Mouse (Mus musculus) heart, adult 2 months (tissue): ENCODE results near the gene Chst5. TPM values are rescaled to one million over a fixed set of nuclear protein-coding genes. Genes with fewer than 3 reads are reported as not detected.

Experiments
- DNase-seq, 2 experiments: peaks; one replicate each; pipeline ENCODE4 v3.0.0; 2021
- H3K27ac ChIP-seq: fragments of 200-600 bp; 2 replicates; pipeline ENCODE4 v1.8.1; 2022
- H3K27me3 ChIP-seq: fragments of 200-500 bp; 2 replicates; pipeline ENCODE4 v1.6.1; 2012; ENCODE audit warnings: mild to moderate bottlenecking, low read length, inconsistent platforms, mixed read lengths; ENCODE audit not compliant: control insufficient read depth, insufficient read depth
- H3K36me3 ChIP-seq: fragments of 200-500 bp; 2 replicates; pipeline ENCODE4 v1.6.1; 2012; ENCODE audit warnings: low read length, inconsistent platforms; ENCODE audit not compliant: control insufficient read depth, insufficient read depth
- H3K4me1 ChIP-seq: fragments of 200-500 bp; 2 replicates; pipeline ENCODE4 v1.6.1; 2011; ENCODE audit warnings: low read length; ENCODE audit not compliant: control insufficient read depth, insufficient read depth
- H3K4me3 ChIP-seq: fragments of 200-600 bp; 2 replicates; pipeline ENCODE4 v1.8.1; 2022
- H3K79me2 ChIP-seq: fragments of 200-500 bp; replicated peaks from 2 replicates; pipeline ENCODE4 v1.6.1; 2012; ENCODE audit warnings: mild to moderate bottlenecking, inconsistent platforms, low read length, moderate library complexity, mixed read lengths; ENCODE audit not compliant: control insufficient read depth, insufficient read depth
- H3K9ac ChIP-seq: fragments of 200-500 bp; 2 replicates; pipeline ENCODE4 v1.6.1; 2012; ENCODE audit warnings: low read depth, mild to moderate bottlenecking, control low read depth, inconsistent platforms, low read length, mixed read lengths
- CTCF ChIP-seq: fragments of 200-600 bp; IDR thresholded peaks from 2 replicates; pipeline ENCODE4 v1.8.1; 2022; ENCODE audit warnings: antibody characterized with exemption, mild to moderate bottlenecking, moderate library complexity
- EP300 ChIP-seq: fragments of 200-500 bp; IDR thresholded peaks from 2 replicates; pipeline ENCODE4 v1.6.1; 2011; ENCODE audit warnings: low read depth, low read length, control low read depth; ENCODE audit not compliant: insufficient read depth
- POLR2A ChIP-seq: fragments of 200-500 bp; IDR thresholded peaks from 2 replicates; pipeline ENCODE4 v1.6.1; 2011; ENCODE audit warnings: mild to moderate bottlenecking, low read depth, low read length, control low read depth; ENCODE audit not compliant: insufficient read depth
- WGBS: fragments of 180-500 bp; shearing (Covaris S2); methylation state at CpG from one replicate; pipeline ENCODE4 v1.1.7; 2018; 5-methylcytosine and 5-hydroxymethylcytosine counted together
- intact Hi-C: fragments of 180-260 bp; cut with DNase I; formaldehyde crosslinking; loops from one replicate; pipeline ENCODE4 v1.15.1; 2025
- polyA plus RNA-seq: library from polyadenylated mRNA; depleted of rRNA; stranded (reverse); fragments of >200 nt; gene quantifications from 2 replicates; pipeline ENCODE4 v1.2.3, GENCODE M21; 2012; rRNA removed
- total RNA-seq, 2 experiments: library from RNA; stranded (reverse); gene quantifications; 2 replicates each; pipeline ENCODE4 v1.2.3; 2021

The Chst5 gene
- total and polyA plus RNA-seq, 3 experiments = not detected

- intact Hi-C loops = no loop called here
- 95% methylated on average over 6 of the region's 6 CpGs for WGBS
- Histone ChIP-seq H3K27ac (no peak overlapping the region), H3K27me3 (no peaks in the 10 kb centered on the region), H3K79me2 (peaks cover 5% of the 10 kb centered on the region), H3K36me3 (peaks cover 3% of the 10 kb centered on the region; the same call in 1 of the 2 replicates), H3K4me1 (peaks cover 2% of the 10 kb centered on the region), H3K9ac (no peak overlapping the region), H3K4me3 (no peak overlapping the region)
- TF ChIP-seq POLR2A = no peak
- TF ChIP-seq CTCF = no peak
- TF ChIP-seq EP300 = no peak
- no peak for DNase-seq
Observed at GRCm38 (mm10) chr8:111846746-111847145, 63.5 kb downstream of the Chst5 start.

Other genes starting within 250 kb of the Chst5 start
- gene Ctrb1, start 219.4 kb downstream of the Chst5 start, total RNA-seq = not detected
- gene Ctrb1, start 219.4 kb downstream of the Chst5 start, polyA plus RNA-seq = 0.68 and 0.82 TPM in 2 replicates
- 10 to 100 TPM; 19.1 to 21.1 TPM for gene Bcar1, start 166.6 kb downstream of the Chst5 start, total RNA-seq
- gene Bcar1, start 166.6 kb downstream of the Chst5 start, polyA plus RNA-seq = 31.3 TPM in 2 replicates
- gene Cfdp1, start 56.2 kb downstream of the Chst5 start, total RNA-seq = 10 to 100 TPM; 32.7 to 34.4 TPM
- gene Cfdp1, start 56.2 kb downstream of the Chst5 start, polyA plus RNA-seq = 5.6 and 11.6 TPM in 2 replicates
- 1 to 10 TPM; 2.7 to 2.9 TPM for gene Tmem170, start 33.7 kb downstream of the Chst5 start, total RNA-seq
- 2.1 and 2.9 TPM in 2 replicates for gene Tmem170, start 33.7 kb downstream of the Chst5 start, polyA plus RNA-seq
- gene Tmem231, start 23.4 kb upstream of the Chst5 start, total RNA-seq = 1 to 10 TPM; 2.1 to 2.6 TPM
- gene Tmem231, start 23.4 kb upstream of the Chst5 start, polyA plus RNA-seq = 2.1 and 3.0 TPM in 2 replicates
- gene Gabarapl2, start 30.3 kb upstream of the Chst5 start, total RNA-seq = 100 to 1,000 TPM; 129 to 131 TPM
- gene Gabarapl2, start 30.3 kb upstream of the Chst5 start, polyA plus RNA-seq = 52.2 and 94.2 TPM in 2 replicates
- 1 to 10 TPM; 1.8 to 2.0 TPM for gene Adat1, start 81.9 kb upstream of the Chst5 start, total RNA-seq
- gene Adat1, start 81.9 kb upstream of the Chst5 start, polyA plus RNA-seq = 1.8 and 3.2 TPM in 2 replicates
- 100 to 1,000 TPM; 100 to 111 TPM for gene Kars, start 100.9 kb upstream of the Chst5 start, total RNA-seq
- 46.0 and 67.2 TPM in 2 replicates for gene Kars, start 100.9 kb upstream of the Chst5 start, polyA plus RNA-seq
- gene Terf2ip, start 101.0 kb upstream of the Chst5 start, total RNA-seq = 10 to 100 TPM; 10.7 to 10.8 TPM
- 5.3 and 8.2 TPM in 2 replicates for gene Terf2ip, start 101.0 kb upstream of the Chst5 start, polyA plus RNA-seq
- not detected for gene Gm6793, start 104.6 kb upstream of the Chst5 start, total RNA-seq
- not detected in 2 replicates for gene Gm6793, start 104.6 kb upstream of the Chst5 start, polyA plus RNA-seq